Mouse (Mus musculus) limb, embryonic 12.5 days (tissue): ENCODE measurements at regions not wholly inside any gene's neighbourhood (a gene's known extent, or its start where the extent isn't known, plus 50 kb on each side); places are given as distances from the start of the nearest gene placed in this dataset.

Experiments
- ATAC-seq: fragments of 200-750 bp; cut with Nextera tagmentation; 2 replicates; pipeline ENCODE4 v1.8.0; 2017; ENCODE audit warnings: low read depth, moderate TSS enrichment; ENCODE audit not compliant: insufficient number of reproducible peaks, insufficient read depth, low FRiP score, low TSS enrichment
- H3K27ac ChIP-seq: fragments of 300-500 bp; sonication (generic); 2 replicates; pipeline ENCODE4 v1.5.1; 2016; ENCODE audit warnings: mild to moderate bottlenecking, moderate library complexity
- H3K27me3 ChIP-seq: fragments of 300-500 bp; sonication (generic); 2 replicates; pipeline ENCODE4 v1.6.1; 2016; ENCODE audit warnings: mild to moderate bottlenecking, moderate library complexity
- H3K36me3 ChIP-seq: fragments of 300-500 bp; sonication (generic); 2 replicates; pipeline ENCODE4 v1.6.1; 2016; ENCODE audit warnings: mild to moderate bottlenecking, moderate library complexity
- H3K4me1 ChIP-seq: fragments of 300-500 bp; sonication (generic); replicated peaks from 2 replicates; pipeline ENCODE4 v1.6.1; 2016
- H3K4me2 ChIP-seq: fragments of 300-500 bp; sonication (generic); 2 replicates; pipeline ENCODE4 v1.6.1; 2016; ENCODE audit warnings: mild to moderate bottlenecking, moderate library complexity
- H3K4me3 ChIP-seq: fragments of 300-500 bp; sonication (generic); replicated peaks from 2 replicates; pipeline ENCODE4 v1.5.1; 2016; ENCODE audit warnings: mild to moderate bottlenecking
- H3K9ac ChIP-seq: fragments of 300-500 bp; sonication (generic); replicated peaks from 2 replicates; pipeline ENCODE4 v1.6.1; 2016; ENCODE audit warnings: mild to moderate bottlenecking, moderate library complexity
- H3K9me3 ChIP-seq: fragments of 300-500 bp; sonication (generic); 2 replicates; pipeline ENCODE4 v1.6.1; 2016; ENCODE audit warnings: mild to moderate bottlenecking, moderate library complexity
- WGBS: fragments of 180-500 bp; shearing (Covaris S2); methylation state at CpG from one replicate; pipeline ENCODE4 v1.1.7; 2016; 5-methylcytosine and 5-hydroxymethylcytosine counted together

GRCm38 (mm10) chr8:87173720-87174119 lies 288.7 kb upstream of the N4bp1 start:
- Histone ChIP-seq H3K9ac (no peak overlapping the region), H3K27me3 (no peaks in the 10 kb centered on the region), H3K9me3 (no peaks in the 10 kb centered on the region), H3K27ac (no peak overlapping the region), H3K4me1 (peaks cover 8% of the 10 kb centered on the region; the same call in 1 of the 2 replicates), H3K4me2 (no peak overlapping the region), H3K4me3 (no peak overlapping the region), H3K36me3 (no peaks in the 10 kb centered on the region)
- ATAC-seq: no peak

- WGBS: 88% methylated on average over 1 of the region's 1 CpGs
- no peak overlapping the region for H3K4me2 ChIP-seq
- no peak for ATAC-seq
- H3K36me3 ChIP-seq: no peaks in the 10 kb centered on the region
- no peaks in the 10 kb centered on the region for H3K9me3 ChIP-seq
- no peaks in the 10 kb centered on the region for H3K27me3 ChIP-seq
- H3K4me1 ChIP-seq: no peaks in the 10 kb centered on the region
- no peak overlapping the region for H3K27ac ChIP-seq
- H3K4me3 ChIP-seq: no peak overlapping the region
- H3K9ac ChIP-seq: no peak overlapping the region
Measured at GRCm38 (mm10) chr8:87166771-87167170, 281.7 kb upstream of the N4bp1 start.

GRCm38 (mm10) chr8:87160416-87160815 lies 275.4 kb upstream of the N4bp1 start:
- H3K9ac ChIP-seq: no peak overlapping the region
- WGBS: 80% methylated on average over 2 of the region's 2 CpGs
- no peaks in the 10 kb centered on the region for H3K9me3 ChIP-seq
- no peaks in the 10 kb centered on the region for H3K36me3 ChIP-seq
- H3K27me3 ChIP-seq: 0 out of 2 replicates have a peak, but pooled peaks cover 3% of the 10 kb centered on the region
- H3K4me2 ChIP-seq: no peak overlapping the region
- 0 out of 2 replicates have a peak, but pooled peaks cover 4% of the 10 kb centered on the region for H3K4me1 ChIP-seq
- no peak overlapping the region for H3K4me3 ChIP-seq
- H3K27ac ChIP-seq: no peak overlapping the region
- no peak for ATAC-seq

GRCm38 (mm10) chr8:87158322-87158721 lies 273.3 kb upstream of the N4bp1 start:
- Histone ChIP-seq H3K27me3 (0 out of 2 replicates have a peak, but pooled peaks cover 3% of the 10 kb centered on the region), H3K9me3 (no peaks in the 10 kb centered on the region), H3K9ac (no peak overlapping the region), H3K36me3 (no peaks in the 10 kb centered on the region), H3K4me2 (no peak overlapping the region), H3K27ac (no peak overlapping the region), H3K4me3 (no peak overlapping the region), H3K4me1 (0 out of 2 replicates have a peak, but pooled peaks cover 4% of the 10 kb centered on the region)
- WGBS: 67% methylated on average over 8 of the region's 8 CpGs
- ATAC-seq: no peak

GRCm38 (mm10) chr8:87155819-87156425 lies 270.9 kb upstream of the N4bp1 start:
- H3K4me1 ChIP-seq: peaks cover 16% of the 10 kb centered on the region
- no peaks in the 10 kb centered on the region for H3K36me3 ChIP-seq
- no peak overlapping the region for H3K27ac ChIP-seq
- no peak overlapping the region for H3K4me3 ChIP-seq
- no peak overlapping the region for H3K9ac ChIP-seq
- 73% methylated on average over 10 of the region's 10 CpGs for WGBS
- no peak for ATAC-seq
- H3K4me2 ChIP-seq: no peak overlapping the region
- 0 out of 2 replicates have a peak, but pooled peaks cover 3% of the 10 kb centered on the region for H3K27me3 ChIP-seq
- no peaks in the 10 kb centered on the region for H3K9me3 ChIP-seq

GRCm38 (mm10) chr8:87152068-87152915 lies 267.2 kb upstream of the N4bp1 start:
- Histone ChIP-seq H3K27me3 (no peaks in the 10 kb centered on the region), H3K4me3 (no peak overlapping the region), H3K4me1 (peaks cover 12% of the 10 kb centered on the region), H3K9ac (no peak overlapping the region), H3K27ac (no peak overlapping the region), H3K36me3 (no peaks in the 10 kb centered on the region), H3K4me2 (no peak overlapping the region), H3K9me3 (no peaks in the 10 kb centered on the region)
- ATAC-seq: no peak
- WGBS: 46% methylated on average over 8 of the region's 8 CpGs

GRCm38 (mm10) chr8:87148853-87149252 lies 263.8 kb upstream of the N4bp1 start:
- 87% methylated on average over 6 of the region's 6 CpGs for WGBS
- no peak for ATAC-seq

GRCm38 (mm10) chr8:87147704-87148103 lies 262.6 kb upstream of the N4bp1 start:
- H3K4me2 ChIP-seq: no peak overlapping the region
- H3K36me3 ChIP-seq: no peaks in the 10 kb centered on the region
- H3K4me1 ChIP-seq: peaks cover 14% of the 10 kb centered on the region
- ATAC-seq: no peak
- H3K27me3 ChIP-seq: no peaks in the 10 kb centered on the region
- peaks cover 9% of the 10 kb centered on the region; the same call in 1 of the 2 replicates for H3K9me3 ChIP-seq
- no peak overlapping the region for H3K9ac ChIP-seq
- 77% methylated on average over 5 of the region's 5 CpGs for WGBS
- H3K4me3 ChIP-seq: no peak overlapping the region
- H3K27ac ChIP-seq: no peak overlapping the region

More at GRCm38 (mm10) chr8:87148853-87149252, 263.8 kb upstream of the N4bp1 start:
- H3K27ac ChIP-seq: no peak overlapping the region
- no peak overlapping the region for H3K4me2 ChIP-seq
- no peaks in the 10 kb centered on the region for H3K27me3 ChIP-seq
- peaks cover 7% of the 10 kb centered on the region; the same call in 1 of the 2 replicates for H3K9me3 ChIP-seq
- no peaks in the 10 kb centered on the region for H3K36me3 ChIP-seq
- H3K4me1 ChIP-seq: peaks cover 16% of the 10 kb centered on the region
- no peak overlapping the region for H3K4me3 ChIP-seq
- no peak overlapping the region for H3K9ac ChIP-seq

- WGBS: 91% methylated on average over 4 of the region's 4 CpGs
- H3K4me3 ChIP-seq: no peak overlapping the region
- H3K27ac ChIP-seq: no peak overlapping the region
- 0 out of 2 replicates have a peak, but pooled peaks cover 3% of the 10 kb centered on the region for H3K9me3 ChIP-seq
- H3K27me3 ChIP-seq: no peaks in the 10 kb centered on the region
- H3K4me1 ChIP-seq: no peaks in the 10 kb centered on the region
- H3K4me2 ChIP-seq: no peak overlapping the region
- no peaks in the 10 kb centered on the region for H3K36me3 ChIP-seq
- ATAC-seq: no peak
- no peak overlapping the region for H3K9ac ChIP-seq
Measured at GRCm38 (mm10) chr8:87137412-87137811, 252.4 kb upstream of the N4bp1 start.

- Histone ChIP-seq H3K27me3 (no peaks in the 10 kb centered on the region), H3K36me3 (no peaks in the 10 kb centered on the region), H3K9ac (no peak overlapping the region), H3K4me2 (no peak overlapping the region), H3K4me1 (no peaks in the 10 kb centered on the region), H3K4me3 (no peak overlapping the region), H3K27ac (no peak overlapping the region), H3K9me3 (0 out of 2 replicates have a peak, but pooled peaks cover 8% of the 10 kb centered on the region)
- ATAC-seq: no peak
- 86% methylated on average over 3 of the region's 3 CpGs for WGBS
Measured at GRCm38 (mm10) chr8:87131716-87132115, 246.7 kb upstream of the N4bp1 start.

GRCm38 (mm10) chr8:87130691-87131090 lies 245.6 kb upstream of the N4bp1 start:
- Histone ChIP-seq H3K4me1 (no peaks in the 10 kb centered on the region), H3K9me3 (0 out of 2 replicates have a peak, but pooled peaks cover 8% of the 10 kb centered on the region), H3K9ac (no peak overlapping the region), H3K4me2 (no peak overlapping the region), H3K27ac (no peak overlapping the region), H3K27me3 (no peaks in the 10 kb centered on the region), H3K36me3 (no peaks in the 10 kb centered on the region), H3K4me3 (no peak overlapping the region)
- WGBS: 62% methylated on average over 3 of the region's 3 CpGs
- no peak for ATAC-seq
